Mouse (Mus musculus) cerebellum, adult 2 months (tissue): Measurements from ENCODE around the gene Man1c1.

Experiments
- CTCF ChIP-seq: fragments of 200-500 bp; IDR thresholded peaks from 2 replicates; pipeline ENCODE4 v1.5.1; 2011; ENCODE audit warnings: low read depth, mild to moderate bottlenecking, control low read depth, low read length, moderate library complexity, borderline replicate concordance; ENCODE audit not compliant: insufficient read depth
- POLR2A ChIP-seq: fragments of 200-500 bp; IDR thresholded peaks from 2 replicates; pipeline ENCODE4 v1.6.1; 2011; ENCODE audit warnings: low read length, control low read depth, borderline replicate concordance; ENCODE audit not compliant: insufficient read depth

- TF ChIP-seq POLR2A = no peak
- peak; percentile 44 for TF ChIP-seq CTCF
Observed at GRCm38 (mm10) chr4:134583513-134583912, 120.6 kb downstream of the Man1c1 start.
